Mouse (Mus musculus) liver, embryonic 13.5 days (tissue): Measurements from ENCODE around the gene Akap9. TPM values are rescaled to one million over a fixed set of nuclear protein-coding genes. Genes with fewer than 3 reads are reported as not detected.
"Not testable (repeated sequence)": the region's sequence is repeated elsewhere in the genome, so short reads cannot be mapped to it uniquely, and the experiment has no call there.

ENCODE experiments used
- ATAC-seq: fragments of 200-750 bp; cut with Nextera tagmentation; 2 replicates; pipeline ENCODE4 v1.8.0; 2017; ENCODE audit warnings: low read depth, mild to moderate bottlenecking, moderate number of reproducible peaks, moderate library complexity
- DNase-seq: peaks from one replicate; pipeline ENCODE4 v3.0.0; 2022
- H3K27ac ChIP-seq: fragments of 300-500 bp; sonication (generic); 2 replicates; pipeline ENCODE4 v1.5.1; 2015; ENCODE audit warnings: moderate library complexity, mild to moderate bottlenecking, inconsistent platforms
- H3K27me3 ChIP-seq: fragments of 300-500 bp; sonication (generic); 2 replicates; pipeline ENCODE4 v1.6.1; 2015; ENCODE audit warnings: mild to moderate bottlenecking, inconsistent platforms
- H3K36me3 ChIP-seq: fragments of 300-500 bp; sonication (generic); 2 replicates; pipeline ENCODE4 v1.6.1; 2015; ENCODE audit warnings: mild to moderate bottlenecking, inconsistent platforms
- H3K4me1 ChIP-seq: fragments of 300-500 bp; sonication (generic); replicated peaks from 2 replicates; pipeline ENCODE4 v1.6.1; 2015; ENCODE audit warnings: inconsistent platforms
- H3K4me2 ChIP-seq: fragments of 300-500 bp; sonication (generic); 2 replicates; pipeline ENCODE4 v1.6.1; 2015; ENCODE audit warnings: inconsistent platforms, mild to moderate bottlenecking, moderate library complexity
- H3K4me3 ChIP-seq: fragments of 300-500 bp; sonication (generic); replicated peaks from 2 replicates; pipeline ENCODE4 v1.5.1; 2015; ENCODE audit warnings: mild to moderate bottlenecking, inconsistent platforms
- H3K9ac ChIP-seq: fragments of 300-500 bp; sonication (generic); 2 replicates; pipeline ENCODE4 v1.6.1; 2015; ENCODE audit warnings: mild to moderate bottlenecking, inconsistent platforms
- H3K9me3 ChIP-seq: fragments of 300-500 bp; sonication (generic); replicated peaks from 2 replicates; pipeline ENCODE4 v1.6.1; 2016; ENCODE audit warnings: inconsistent platforms
- WGBS: fragments of 180-500 bp; shearing (Covaris S2); methylation state at CpG from one replicate; pipeline ENCODE4 v1.1.7; 2015; ENCODE audit not compliant: insufficient replicate concordance; 5-methylcytosine and 5-hydroxymethylcytosine counted together
- polyA plus RNA-seq: library from polyadenylated mRNA; unstranded; fragments of >200 nt; fragmentation: Nextera tagmentation; extraction: Ambion mirVana; gene quantifications from 2 replicates; pipeline ENCODE4 v1.2.1, GENCODE M21; 2015

Akap9 gene
- polyA plus RNA-seq, 1 experiment from 2014 or later, result 33.7 TPM

GRCm38 (mm10) chr5:3970936-3971335 lies 43.1 kb downstream of the Akap9 start:
- H3K4me1 ChIP-seq, result no peaks in the 10 kb centered on the region
- H3K36me3 ChIP-seq, result peaks cover 9% of the 10 kb centered on the region
- no peak for ATAC-seq
- no peak overlapping the region for H3K4me2 ChIP-seq
- no peaks in the 10 kb centered on the region for H3K27me3 ChIP-seq
- 54% methylated on average over 2 of the region's 2 CpGs for WGBS
- no peak overlapping the region for H3K9ac ChIP-seq
- no peak overlapping the region for H3K4me3 ChIP-seq
- H3K27ac ChIP-seq, result no peak overlapping the region
- H3K9me3 ChIP-seq, result no peaks in the 10 kb centered on the region
- DNase-seq, result no peak

- no peak for ATAC-seq
- 67% methylated on average over 5 of the region's 5 CpGs for WGBS
- Histone ChIP-seq H3K36me3 (peaks cover 22% of the 10 kb centered on the region), H3K27ac (no peak overlapping the region), H3K9me3 (no peaks in the 10 kb centered on the region), H3K9ac (no peak overlapping the region), H3K4me1 (no peaks in the 10 kb centered on the region), H3K27me3 (no peaks in the 10 kb centered on the region), H3K4me2 (no peak overlapping the region), H3K4me3 (no peak overlapping the region)
- no peak for DNase-seq
Observed at GRCm38 (mm10) chr5:3973764-3974163, 45.9 kb downstream of the Akap9 start.

GRCm38 (mm10) chr5:3974896-3975295 lies 47.0 kb downstream of the Akap9 start:
- no peaks in the 10 kb centered on the region for H3K27me3 ChIP-seq
- no peak for ATAC-seq
- peaks cover 21% of the 10 kb centered on the region for H3K36me3 ChIP-seq
- H3K9ac ChIP-seq, result no peak overlapping the region
- H3K9me3 ChIP-seq, result no peaks in the 10 kb centered on the region
- no peak overlapping the region for H3K4me3 ChIP-seq
- 72% methylated on average over 6 of the region's 6 CpGs for WGBS
- no peak overlapping the region for H3K27ac ChIP-seq
- H3K4me1 ChIP-seq, result no peaks in the 10 kb centered on the region
- H3K4me2 ChIP-seq, result no peak overlapping the region
- no peak for DNase-seq

- Histone ChIP-seq H3K4me1 (no peaks in the 10 kb centered on the region), H3K27ac (no peak overlapping the region), H3K4me3 (no peak overlapping the region), H3K36me3 (peaks cover 21% of the 10 kb centered on the region), H3K27me3 (no peaks in the 10 kb centered on the region), H3K9ac (no peak overlapping the region), H3K9me3 (no peaks in the 10 kb centered on the region), H3K4me2 (no peak overlapping the region)
- WGBS, result 78% methylated on average over 8 of the region's 8 CpGs
- DNase-seq (no peak), ATAC-seq (no peak)
Observed at GRCm38 (mm10) chr5:3976111-3976510, 48.3 kb downstream of the Akap9 start.

- WGBS, result 65% methylated on average over 4 of the region's 4 CpGs
- Histone ChIP-seq H3K4me3 (no peak overlapping the region), H3K27me3 (no peaks in the 10 kb centered on the region), H3K4me2 (no peak overlapping the region), H3K27ac (no peak overlapping the region), H3K4me1 (no peaks in the 10 kb centered on the region), H3K9ac (no peak overlapping the region), H3K36me3 (peaks cover 21% of the 10 kb centered on the region), H3K9me3 (no peaks in the 10 kb centered on the region)
- ATAC-seq (no peak), DNase-seq (no peak)
Observed at GRCm38 (mm10) chr5:3977904-3978303, 50.0 kb downstream of the Akap9 start.

- Histone ChIP-seq H3K9ac (no peak overlapping the region), H3K9me3 (no peaks in the 10 kb centered on the region), H3K27ac (no peak overlapping the region), H3K27me3 (no peaks in the 10 kb centered on the region), H3K4me3 (no peak overlapping the region), H3K36me3 (peaks cover 10% of the 10 kb centered on the region), H3K4me1 (no peaks in the 10 kb centered on the region), H3K4me2 (no peak overlapping the region)
- no peak for DNase-seq
- whole genome bisulfite sequencing, result 46% methylated on average over 1 of the region's 1 CpGs
- ATAC-seq, result no peak
Observed at GRCm38 (mm10) chr5:3989608-3990007, 61.8 kb downstream of the Akap9 start.

GRCm38 (mm10) chr5:3990499-3990898 lies 62.6 kb downstream of the Akap9 start:
- H3K9me3 ChIP-seq, result no peaks in the 10 kb centered on the region
- 67% methylated on average over 1 of the region's 1 CpGs for WGBS
- no peak overlapping the region for H3K4me3 ChIP-seq
- H3K27ac ChIP-seq, result no peak overlapping the region
- H3K4me1 ChIP-seq, result no peaks in the 10 kb centered on the region
- no peak overlapping the region for H3K4me2 ChIP-seq
- no peaks in the 10 kb centered on the region for H3K27me3 ChIP-seq
- ATAC-seq (no peak), DNase-seq (no peak)
- H3K9ac ChIP-seq, result no peak overlapping the region
- peaks cover 10% of the 10 kb centered on the region for H3K36me3 ChIP-seq

- Histone ChIP-seq H3K4me3 (peak overlapping the region; percentile 18), H3K9me3 (no peaks in the 10 kb centered on the region), H3K27ac (peak overlapping the region; percentile 45; the same call in 1 of the 2 replicates), H3K36me3 (peaks cover 14% of the 10 kb centered on the region), H3K27me3 (no peaks in the 10 kb centered on the region), H3K4me1 (no peaks in the 10 kb centered on the region), H3K4me2 (peak overlapping the region; percentile 20; the same call in 1 of the 2 replicates), H3K9ac (no peak overlapping the region)
- ATAC-seq, result peak; percentile 81
- DNase-seq, result no peak
- WGBS, result 75% methylated on average over 16 of the region's 16 CpGs
Observed at GRCm38 (mm10) chr5:4004531-4005469, 76.9 kb downstream of the Akap9 start.

- Histone ChIP-seq H3K9ac (no peak overlapping the region), H3K9me3 (no peaks in the 10 kb centered on the region), H3K36me3 (peaks cover 18% of the 10 kb centered on the region), H3K4me1 (no peaks in the 10 kb centered on the region), H3K27me3 (no peaks in the 10 kb centered on the region), H3K27ac (no peak overlapping the region), H3K4me2 (no peak overlapping the region), H3K4me3 (no peak overlapping the region)
- 69% methylated on average over 3 of the region's 3 CpGs for WGBS
- ATAC-seq (no peak), DNase-seq (no peak)
Observed at GRCm38 (mm10) chr5:4006606-4007005, 78.8 kb downstream of the Akap9 start.

- Histone ChIP-seq H3K27ac (no peak overlapping the region), H3K4me2 (no peak overlapping the region), H3K9me3 (no peaks in the 10 kb centered on the region), H3K36me3 (peaks cover 18% of the 10 kb centered on the region), H3K4me3 (no peak overlapping the region), H3K9ac (no peak overlapping the region), H3K27me3 (no peaks in the 10 kb centered on the region), H3K4me1 (no peaks in the 10 kb centered on the region)
- WGBS, result 76% methylated on average over 10 of the region's 10 CpGs
- DNase-seq (no peak), ATAC-seq (no peak)
Observed at GRCm38 (mm10) chr5:4008266-4008665, 80.4 kb downstream of the Akap9 start.

- Histone ChIP-seq H3K36me3 (peaks cover 26% of the 10 kb centered on the region), H3K27ac (no peak overlapping the region), H3K4me3 (no peak overlapping the region), H3K9ac (no peak overlapping the region), H3K4me1 (no peaks in the 10 kb centered on the region), H3K4me2 (no peak overlapping the region), H3K27me3 (no peaks in the 10 kb centered on the region), H3K9me3 (no peaks in the 10 kb centered on the region)
- DNase-seq (no peak), ATAC-seq (no peak)
- WGBS, result 68% methylated on average over 6 of the region's 6 CpGs
Observed at GRCm38 (mm10) chr5:4009540-4009939, 81.7 kb downstream of the Akap9 start.

- H3K27me3 ChIP-seq, H3K27ac ChIP-seq, ATAC-seq, H3K4me2 ChIP-seq, H3K9me3 ChIP-seq, DNase-seq, H3K9ac ChIP-seq, H3K4me1 ChIP-seq, H3K4me3 ChIP-seq: not testable (repeated sequence)
- WGBS, result 67% methylated on average over 1 of the region's 1 CpGs
- peaks cover 13% of the 10 kb centered on the region for H3K36me3 ChIP-seq
Observed at GRCm38 (mm10) chr5:4017646-4018045, 89.8 kb downstream of the Akap9 start.
